In genomic region chr2:77777781-77778180, GRCm38 (mm10) we compare ENCODE assay signal across 11 mouse cellular contexts. TPM values are rescaled to one million over a fixed set of nuclear protein-coding genes. Genes with fewer than 3 reads are reported as not detected.
DNase-seq lines count a peak whose midpoint lies in the region; ATAC-seq and TF ChIP-seq lines count a peak whose summit lies in the region.
"Had no signal": no experiment of that assay in that cellular context is flagged by ENCODE, and none has a peak within 500 bp of the region (broad histone marks: within the 10 kb centered on the region; RNA-seq: fewer than 3 reads in every experiment).

No protein-coding gene starts in this region.

- H3K9ac ChIP-seq in midbrain, embryonic 12.5 days (replicated peaks): no peak overlapping the region
- H3K9ac ChIP-seq: hindbrain, embryonic 14.5 days had no signal

- TF ChIP-seq CTCF in gastrocnemius, adult 2 months (IDR thresholded peaks at IDR 0.05): no peak
- no peak for TF ChIP-seq CTCF in brain, embryonic 14.5 days (IDR thresholded peaks at IDR 0.05; ENCODE audit: borderline replicate concordance, extremely low read depth, insufficient read depth, insufficient read length)
- no peak for TF ChIP-seq CTCF in kidney, adult 2 months (conservative IDR thresholded peaks at IDR 0.05; ENCODE audit: insufficient read depth, insufficient read length, low read depth, low read length)

- DNase-seq in gastrocnemius, adult 2 months: no peak
- DNase-seq in gastrocnemius, adult 8-10 months (ENCODE audit: low spot score in 2 of 2): no peak
- peak; percentile 62 for DNase-seq in brain, embryonic 14.5 days (ENCODE audit: low read depth)
- DNase-seq in kidney, adult 2 months: peak; percentile 65
- DNase-seq in lung, postnatal 14 days: no peak
- DNase-seq in gastrocnemius, postnatal 36 days: no peak
- DNase-seq in embryonic facial prominence, embryonic 10.5 days (ENCODE audit: low spot score): no peak
- DNase-seq: adrenal gland, postnatal 25 days; cerebellum, adult 9-10 months had no signal

- intact Hi-C loops in gastrocnemius, adult 2 months (cut with DNase I): no loop called here
- intact Hi-C loops in gastrocnemius, postnatal 36 days (cut with DNase I): no loop called here

- peak; percentile 57; the same call in 1 of the 2 replicates for ATAC-seq in midbrain, embryonic 12.5 days (ENCODE audit: low FRiP score, low read depth)

- WGBS in kidney, adult 2 months: 13% methylated on average over 6 of the region's 6 CpGs
- WGBS in midbrain, embryonic 12.5 days: 9% methylated on average over 6 of the region's 6 CpGs
- WGBS in embryonic facial prominence, embryonic 10.5 days: 40% methylated on average over 6 of the region's 6 CpGs

- H3K27ac ChIP-seq in gastrocnemius, adult 2 months: peak overlapping the region; percentile 66
- no peak overlapping the region; the same call in 1 of the 2 replicates for H3K27ac ChIP-seq in kidney, adult 2 months (ENCODE audit: insufficient read depth, low read depth, low read length)
- H3K27ac ChIP-seq in midbrain, embryonic 12.5 days (replicated peaks): no peak overlapping the region; the same call in 1 of the 2 replicates
- no peak overlapping the region for H3K27ac ChIP-seq in embryonic facial prominence, embryonic 10.5 days (replicated peaks)
- H3K27ac ChIP-seq: hindbrain, embryonic 14.5 days had no signal

- H3K9me3 ChIP-seq in midbrain, embryonic 12.5 days: no peaks in the 10 kb centered on the region
- no peaks in the 10 kb centered on the region for H3K9me3 ChIP-seq in embryonic facial prominence, embryonic 10.5 days

- H3K27me3 ChIP-seq in kidney, adult 2 months (replicated peaks; ENCODE audit: control insufficient read depth, insufficient read depth, low read length): no peaks in the 10 kb centered on the region
- no peaks in the 10 kb centered on the region for H3K27me3 ChIP-seq in midbrain, embryonic 12.5 days
- no peaks in the 10 kb centered on the region for H3K27me3 ChIP-seq in embryonic facial prominence, embryonic 10.5 days (replicated peaks; ENCODE audit: low read depth, poor library complexity, severe bottlenecking)

- no peaks in the 10 kb centered on the region for H3K4me1 ChIP-seq in kidney, adult 2 months (ENCODE audit: control insufficient read depth, insufficient read depth, low read length)
- H3K4me1 ChIP-seq in midbrain, embryonic 12.5 days: peaks cover 19% of the 10 kb centered on the region
- H3K4me1 ChIP-seq in embryonic facial prominence, embryonic 10.5 days: peaks cover 16% of the 10 kb centered on the region

- TF ChIP-seq POLR2A in brain, embryonic 14.5 days (IDR thresholded peaks at IDR 0.05; ENCODE audit: borderline replicate concordance, extremely low read depth, insufficient read depth, insufficient read length, poor library complexity, severe bottlenecking): no peak
- no peak for TF ChIP-seq POLR2A in kidney, adult 2 months (IDR thresholded peaks at IDR 0.05; ENCODE audit: low read depth, low read length)

- no peaks in the 10 kb centered on the region for H3K36me3 ChIP-seq in kidney, adult 2 months (ENCODE audit: control insufficient read depth, insufficient read depth, low read length)
- H3K36me3 ChIP-seq in midbrain, embryonic 12.5 days: no peaks in the 10 kb centered on the region
- H3K36me3 ChIP-seq in embryonic facial prominence, embryonic 10.5 days (replicated peaks): no peaks in the 10 kb centered on the region

- H3K4me2 ChIP-seq in midbrain, embryonic 12.5 days (replicated peaks): peak overlapping the region; percentile 29
- H3K4me2 ChIP-seq: hindbrain, embryonic 14.5 days had no signal

- H3K4me3 ChIP-seq in gastrocnemius, adult 2 months: peak overlapping the region; percentile 40
- no peak overlapping the region for H3K4me3 ChIP-seq in kidney, adult 2 months (ENCODE audit: insufficient read depth, low read depth, low read length)
- H3K4me3 ChIP-seq in midbrain, embryonic 12.5 days: no peak overlapping the region
- no peak overlapping the region for H3K4me3 ChIP-seq in embryonic facial prominence, embryonic 10.5 days

RNA-seq across cellular contexts. Expression of gene Zfp385b, which starts 41.7 kb away (rescaled TPM):
- total RNA-seq in gastrocnemius, adult 2 months (2021): 1 to 10 TPM; 2.5 to 8.4 TPM
- total RNA-seq in gastrocnemius, adult 8-10 months (2022): 1 to 10 TPM; 2.5 to 4.7 (median 4.0) TPM
- polyA plus RNA-seq in brain, embryonic 14.5 days (2012; rRNA removed): 9.6 and 13.8 TPM in 2 replicates
- polyA plus RNA-seq in kidney, adult 2 months (2012; rRNA removed): 10.5 and 12.9 TPM in 2 replicates
- polyA plus RNA-seq in midbrain, embryonic 12.5 days (2016; fragmentation: Nextera tagmentation; extraction: Ambion mirVana): 2.7 and 2.8 TPM in 2 replicates
- total RNA-seq in gastrocnemius, postnatal 36 days (2021): 1 to 10 TPM; 2.8 to 3.3 TPM
- polyA plus RNA-seq in embryonic facial prominence, embryonic 10.5 days (2016; fragmentation: Nextera tagmentation; extraction: Ambion mirVana): 0.85 and 0.97 TPM in 2 replicates

Comparison
In these comparisons a context has a peak if more than half of its experiments do, and no peak if none do; other contexts are left out.
1. DNase-seq: peak in brain, embryonic 14.5 days (single experiment) and kidney, adult 2 months (single experiment); none in gastrocnemius, adult 2 months (single experiment), gastrocnemius, adult 8-10 months (0 of 2), lung, postnatal 14 days (single experiment), gastrocnemius, postnatal 36 days (0 of 2) and embryonic facial prominence, embryonic 10.5 days (single experiment).